Mouse (Mus musculus): ENCODE measurements around the gene Rmnd1. TPM values are rescaled to one million over a fixed set of nuclear protein-coding genes. Genes with fewer than 3 reads are reported as not detected.

The Rmnd1 gene
- polyA plus RNA-seq, 1 experiment from 2014 or later, result 54.3 TPM

DNA sequence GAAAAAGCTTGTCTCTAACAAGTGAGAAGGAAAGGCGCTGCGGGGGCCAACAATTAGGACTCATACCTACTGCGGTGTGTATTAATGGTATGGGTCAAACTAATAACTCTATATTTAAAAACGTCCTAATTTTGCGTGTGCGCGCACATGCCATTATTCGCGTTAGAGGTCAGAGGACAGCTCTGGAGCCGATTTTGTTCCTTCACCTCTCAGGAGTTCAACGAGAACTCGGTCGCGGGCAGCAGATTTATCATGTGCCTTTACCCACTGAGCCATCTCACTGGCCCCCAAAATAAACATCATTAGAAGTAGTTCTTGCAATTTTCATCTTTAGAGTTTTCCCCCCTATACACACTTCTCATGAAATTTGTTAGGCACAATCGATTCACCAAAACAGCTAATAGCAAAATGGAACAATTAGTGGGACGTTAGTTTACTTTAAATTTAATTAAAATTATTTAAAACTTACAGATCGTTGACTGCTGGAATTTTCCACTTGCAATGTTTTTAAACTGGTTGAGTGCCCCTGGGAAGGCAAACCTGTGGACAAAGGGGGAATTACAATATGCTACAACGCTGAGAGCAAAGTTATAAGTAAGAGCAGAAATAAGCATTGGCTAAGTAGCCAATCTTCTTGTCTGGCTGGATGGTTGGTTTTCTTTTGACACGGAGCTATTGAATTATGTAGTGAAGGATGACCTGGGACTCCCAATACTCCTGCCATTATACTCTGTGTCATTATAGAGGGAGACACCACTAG, 988 bp upstream of the Rmnd1 start:
- no peaks in the 10 kb centered on the region for H3K27me3 ChIP-seq
- peaks cover 12% of the 10 kb centered on the region; the same call in 1 of the 2 replicates for H3K36me3 ChIP-seq
- H3K4me3 ChIP-seq, result peak overlapping the region; percentile 68
- 10% methylated on average over 19 of the region's 19 CpGs for WGBS
- H3K9ac ChIP-seq, result peak overlapping the region; percentile 61
- H3K4me2 ChIP-seq (replicated peaks), result peak overlapping the region; percentile 60
- peak overlapping the region; percentile 85 for H3K27ac ChIP-seq
- ATAC-seq (ENCODE audit: insufficient number of reproducible peaks, insufficient read depth, low FRiP score, low TSS enrichment), result no peak
- H3K4me1 ChIP-seq, result peaks cover 8% of the 10 kb centered on the region; the same call in 1 of the 2 replicates
- H3K9me3 ChIP-seq, result no peaks in the 10 kb centered on the region

DNA sequence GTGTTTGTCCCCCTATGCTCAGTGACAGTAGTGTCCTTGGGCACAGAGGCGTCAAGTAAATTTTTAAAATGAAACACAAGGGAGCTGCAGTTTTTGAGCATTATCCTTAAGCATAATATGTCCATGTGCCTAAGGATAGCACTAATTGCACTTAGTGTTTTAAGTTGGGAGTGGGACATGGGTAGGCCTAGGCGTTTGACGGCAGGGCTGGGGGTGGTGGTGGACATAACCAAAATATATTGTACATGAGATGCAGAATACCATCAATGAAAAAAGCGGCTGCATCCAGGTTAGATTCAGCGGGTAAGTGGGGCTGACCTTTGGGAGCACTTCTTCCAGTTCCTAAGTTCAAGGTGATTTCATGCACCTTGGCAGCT, 454 bp downstream of the Rmnd1 start:
- Histone ChIP-seq H3K27ac (peak overlapping the region; percentile 30; the same call in 1 of the 2 replicates), H3K27me3 (no peaks in the 10 kb centered on the region), H3K4me3 (peak overlapping the region; percentile 68), H3K36me3 (peaks cover 11% of the 10 kb centered on the region), H3K4me1 (peaks cover 8% of the 10 kb centered on the region; the same call in 1 of the 2 replicates), H3K9ac (peak overlapping the region; percentile 74), H3K4me2 (replicated peaks) (peak overlapping the region; percentile 70), H3K9me3 (no peaks in the 10 kb centered on the region)
- 14% methylated on average over 5 of the region's 5 CpGs for WGBS
- peak; percentile 19; the same call in 1 of the 2 replicates for ATAC-seq (ENCODE audit: insufficient number of reproducible peaks, insufficient read depth, low FRiP score, low TSS enrichment)

GRCm38 (mm10) chr10:4430826-4431225, 1.4 kb downstream of the Rmnd1 start:
- 92% methylated on average over 3 of the region's 3 CpGs for WGBS
- Histone ChIP-seq H3K36me3 (peaks cover 19% of the 10 kb centered on the region), H3K9me3 (no peaks in the 10 kb centered on the region), H3K4me2 (replicated peaks) (peak overlapping the region; percentile 70; the same call in 1 of the 2 replicates), H3K27ac (no peak overlapping the region), H3K27me3 (no peaks in the 10 kb centered on the region), H3K4me1 (peaks cover 8% of the 10 kb centered on the region; the same call in 1 of the 2 replicates), H3K4me3 (no peak overlapping the region), H3K9ac (0 out of 2 replicates have a peak overlapping the region, but pooled peaks have one; percentile 74)
- ATAC-seq (ENCODE audit: insufficient number of reproducible peaks, insufficient read depth, low FRiP score, low TSS enrichment), result no peak

DNA sequence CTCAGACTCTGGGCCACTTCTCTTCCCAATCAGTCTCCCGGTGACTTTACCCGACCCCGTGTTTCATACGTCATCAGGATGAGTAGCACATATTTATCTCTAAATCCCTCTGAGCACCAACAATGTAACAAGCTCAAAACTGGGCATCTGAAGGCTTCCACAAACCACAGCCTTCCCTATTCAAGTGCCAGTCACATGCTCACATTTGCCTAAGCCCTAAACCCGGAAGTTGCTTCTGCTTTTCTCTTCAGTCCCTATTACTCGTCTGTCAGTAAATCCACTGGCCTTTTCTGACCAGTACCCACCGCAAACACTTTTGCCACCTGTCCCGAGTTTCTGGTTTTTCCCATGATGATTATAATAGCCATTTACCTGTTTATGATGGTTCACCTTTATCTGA, 1.8 kb downstream of the Rmnd1 start:
- H3K9ac ChIP-seq, result 0 out of 2 replicates have a peak overlapping the region, but pooled peaks have one; percentile 74
- peaks cover 8% of the 10 kb centered on the region; the same call in 1 of the 2 replicates for H3K4me1 ChIP-seq
- ATAC-seq (ENCODE audit: insufficient number of reproducible peaks, insufficient read depth, low FRiP score, low TSS enrichment), result no peak
- no peak overlapping the region for H3K27ac ChIP-seq
- 91% methylated on average over 8 of the region's 8 CpGs for WGBS
- H3K27me3 ChIP-seq, result no peaks in the 10 kb centered on the region
- H3K36me3 ChIP-seq, result peaks cover 20% of the 10 kb centered on the region
- H3K4me2 ChIP-seq (replicated peaks), result 0 out of 2 replicates have a peak overlapping the region, but pooled peaks have one; percentile 70
- H3K4me3 ChIP-seq, result no peak overlapping the region
- no peaks in the 10 kb centered on the region for H3K9me3 ChIP-seq

- no peaks in the 10 kb centered on the region for H3K27me3 ChIP-seq
- no peaks in the 10 kb centered on the region for H3K4me1 ChIP-seq
- no peak overlapping the region for H3K9ac ChIP-seq
- 81% methylated on average over 8 of the region's 8 CpGs for WGBS
- no peaks in the 10 kb centered on the region for H3K9me3 ChIP-seq
- no peak overlapping the region for H3K4me2 ChIP-seq (replicated peaks)
- ATAC-seq (ENCODE audit: insufficient number of reproducible peaks, insufficient read depth, low FRiP score, low TSS enrichment), result no peak
- no peak overlapping the region for H3K27ac ChIP-seq
- H3K4me3 ChIP-seq, result no peak overlapping the region
- peaks cover 52% of the 10 kb centered on the region for H3K36me3 ChIP-seq
Observed at GRCm38 (mm10) chr10:4425245-4425644, 6.9 kb downstream of the Rmnd1 start.

DNA sequence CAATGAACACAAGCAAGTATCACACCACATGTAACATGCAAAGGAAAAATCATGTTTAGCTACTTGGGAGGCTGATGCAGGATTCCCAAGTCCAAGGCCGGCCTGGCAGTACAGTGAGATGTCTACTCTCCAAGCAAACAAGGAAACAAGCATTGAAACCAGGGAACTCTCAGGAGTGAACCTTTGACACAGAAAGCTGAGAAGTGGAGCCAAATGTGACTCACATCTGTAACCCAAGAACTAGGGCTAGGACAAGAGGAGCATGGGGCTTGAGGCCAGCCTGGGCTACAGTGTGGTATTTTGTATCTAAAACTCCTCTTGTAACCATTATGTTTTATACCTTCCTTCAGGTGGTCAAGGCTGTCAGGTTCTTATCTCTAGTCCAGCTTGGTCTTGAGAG, 25.0 kb downstream of the Rmnd1 start:
- Histone ChIP-seq H3K4me1 (no peaks in the 10 kb centered on the region), H3K4me3 (no peak overlapping the region), H3K9me3 (no peaks in the 10 kb centered on the region), H3K4me2 (replicated peaks) (no peak overlapping the region), H3K36me3 (peaks cover 47% of the 10 kb centered on the region), H3K27me3 (no peaks in the 10 kb centered on the region), H3K27ac (no peak overlapping the region), H3K9ac (no peak overlapping the region)
- WGBS, result 93% methylated on average over 1 of the region's 1 CpGs
- no peak for ATAC-seq (ENCODE audit: insufficient number of reproducible peaks, insufficient read depth, low FRiP score, low TSS enrichment)

- H3K4me3 ChIP-seq, result no peak overlapping the region
- H3K4me1 ChIP-seq, result no peaks in the 10 kb centered on the region
- peaks cover 40% of the 10 kb centered on the region for H3K36me3 ChIP-seq
- no peaks in the 10 kb centered on the region for H3K9me3 ChIP-seq
- H3K4me2 ChIP-seq (replicated peaks), result no peak overlapping the region
- 87% methylated on average over 5 of the region's 5 CpGs for WGBS
- H3K27ac ChIP-seq, result no peak overlapping the region
- no peak overlapping the region for H3K9ac ChIP-seq
- ATAC-seq (ENCODE audit: insufficient number of reproducible peaks, insufficient read depth, low FRiP score, low TSS enrichment), result no peak
- no peaks in the 10 kb centered on the region for H3K27me3 ChIP-seq
Observed at GRCm38 (mm10) chr10:4405511-4405910, 26.7 kb downstream of the Rmnd1 start.

DNA sequence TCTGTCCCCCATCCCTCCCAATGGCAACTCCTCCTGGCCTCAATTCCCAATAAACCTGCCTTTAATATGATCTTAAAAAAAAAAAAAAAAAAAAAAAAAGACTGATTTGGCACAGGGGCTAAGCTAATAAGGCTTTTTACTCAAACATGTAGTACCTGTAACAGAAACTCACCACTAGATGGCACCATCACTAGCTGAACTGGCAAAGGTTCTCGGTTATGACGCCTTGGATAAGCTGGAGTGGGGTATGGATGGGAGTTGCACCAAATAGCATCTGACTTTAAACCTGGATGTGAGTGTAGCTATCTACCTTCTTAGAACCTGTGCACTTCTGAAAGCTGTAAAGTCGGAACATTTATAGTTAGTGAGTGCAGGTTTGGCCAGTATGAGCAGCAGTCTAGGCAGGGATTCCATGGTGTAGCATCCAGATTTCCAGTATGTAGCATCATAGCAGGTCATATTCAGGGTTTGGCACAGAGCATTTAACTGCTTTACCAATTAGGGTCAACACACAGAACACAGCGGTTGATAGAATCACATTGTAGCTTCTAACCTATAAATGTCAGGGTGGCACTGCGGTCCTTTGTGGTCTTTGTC, 27.2 kb downstream of the Rmnd1 start:
- no peak overlapping the region for H3K27ac ChIP-seq
- peaks cover 35% of the 10 kb centered on the region for H3K36me3 ChIP-seq
- no peak overlapping the region for H3K4me3 ChIP-seq
- H3K9me3 ChIP-seq, result no peaks in the 10 kb centered on the region
- H3K9ac ChIP-seq, result no peak overlapping the region
- no peaks in the 10 kb centered on the region for H3K27me3 ChIP-seq
- WGBS, result 59% methylated on average over 5 of the region's 5 CpGs
- H3K4me1 ChIP-seq, result no peaks in the 10 kb centered on the region
- no peak for ATAC-seq (ENCODE audit: insufficient number of reproducible peaks, insufficient read depth, low FRiP score, low TSS enrichment)
- H3K4me2 ChIP-seq (replicated peaks), result no peak overlapping the region

DNA sequence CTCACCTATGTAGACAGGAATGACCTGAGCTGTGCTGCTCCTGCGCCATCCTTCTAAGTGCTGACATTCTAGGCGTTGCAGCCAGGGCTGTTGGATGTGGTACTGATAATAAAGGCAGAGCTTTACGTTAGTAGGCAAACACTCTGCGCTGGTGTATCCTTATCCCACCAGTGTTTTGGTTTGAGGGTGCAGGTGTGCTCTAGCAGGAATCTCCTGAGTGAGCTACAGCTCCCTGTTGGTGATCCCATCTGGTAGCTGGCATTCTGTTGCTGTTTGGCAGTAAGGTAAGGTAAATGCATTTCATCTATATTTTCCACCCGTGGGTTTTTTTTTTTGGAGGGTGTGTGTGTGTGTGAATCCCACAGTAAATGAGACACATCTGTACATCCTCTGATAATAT, 34.1 kb downstream of the Rmnd1 start:
- 90% methylated on average over 5 of the region's 5 CpGs for WGBS
- H3K27me3 ChIP-seq, result no peaks in the 10 kb centered on the region
- no peaks in the 10 kb centered on the region for H3K9me3 ChIP-seq
- ATAC-seq (ENCODE audit: insufficient number of reproducible peaks, insufficient read depth, low FRiP score, low TSS enrichment), result no peak
- H3K27ac ChIP-seq, result no peak overlapping the region
- no peak overlapping the region for H3K9ac ChIP-seq
- H3K36me3 ChIP-seq, result peaks cover 36% of the 10 kb centered on the region
- no peaks in the 10 kb centered on the region for H3K4me1 ChIP-seq
- no peak overlapping the region for H3K4me2 ChIP-seq (replicated peaks)
- no peak overlapping the region for H3K4me3 ChIP-seq

- H3K9me3 ChIP-seq, result no peaks in the 10 kb centered on the region
- H3K9ac ChIP-seq, result no peak overlapping the region
- peaks cover 32% of the 10 kb centered on the region for H3K36me3 ChIP-seq
- WGBS, result 91% methylated on average over 3 of the region's 3 CpGs
- H3K27ac ChIP-seq, result no peak overlapping the region
- ATAC-seq (ENCODE audit: insufficient number of reproducible peaks, insufficient read depth, low FRiP score, low TSS enrichment), result no peak
- H3K27me3 ChIP-seq, result no peaks in the 10 kb centered on the region
- H3K4me1 ChIP-seq, result peaks cover 16% of the 10 kb centered on the region
- no peak overlapping the region for H3K4me2 ChIP-seq (replicated peaks)
- no peak overlapping the region for H3K4me3 ChIP-seq
Observed at GRCm38 (mm10) chr10:4395321-4395720, 36.9 kb downstream of the Rmnd1 start.

- ATAC-seq (ENCODE audit: insufficient number of reproducible peaks, insufficient read depth, low FRiP score, low TSS enrichment), result no peak
- H3K36me3 ChIP-seq, result peaks cover 22% of the 10 kb centered on the region
Observed at GRCm38 (mm10) chr10:4391851-4392250, 40.3 kb downstream of the Rmnd1 start.

DNA sequence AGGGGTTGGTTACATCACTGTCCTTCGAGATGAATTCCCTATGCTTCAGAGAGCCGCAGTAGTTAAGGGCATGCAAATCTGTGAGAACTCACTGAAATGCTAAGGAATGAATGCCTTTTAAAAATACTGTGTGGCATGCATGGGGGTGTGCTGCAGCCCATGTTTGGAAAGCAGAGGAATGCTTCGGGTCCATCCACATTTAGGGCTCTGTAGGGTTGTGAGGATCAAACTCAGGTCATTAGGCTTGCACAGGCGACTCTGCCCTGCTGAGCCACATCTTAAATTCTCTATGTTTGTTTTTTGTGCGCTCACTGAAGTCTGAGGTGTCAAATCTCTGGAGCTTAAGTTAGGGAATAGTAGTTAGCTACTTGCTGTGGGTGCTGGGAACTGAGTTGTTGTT, 41.1 kb downstream of the Rmnd1 start:
- ATAC-seq (ENCODE audit: insufficient number of reproducible peaks, insufficient read depth, low FRiP score, low TSS enrichment), result no peak
- WGBS, result 67% methylated on average over 5 of the region's 5 CpGs
- no peak overlapping the region for H3K9ac ChIP-seq
- H3K27me3 ChIP-seq, result no peaks in the 10 kb centered on the region
- peaks cover 19% of the 10 kb centered on the region; the same call in 1 of the 2 replicates for H3K36me3 ChIP-seq
- peak overlapping the region; percentile 3; the same call in 1 of the 2 replicates for H3K4me2 ChIP-seq (replicated peaks)
- H3K27ac ChIP-seq, result no peak overlapping the region
- H3K4me3 ChIP-seq, result no peak overlapping the region
- peaks cover 32% of the 10 kb centered on the region for H3K4me1 ChIP-seq
- no peaks in the 10 kb centered on the region for H3K9me3 ChIP-seq

More at GRCm38 (mm10) chr10:4391851-4392250, 40.3 kb downstream of the Rmnd1 start:
- H3K4me2 ChIP-seq (replicated peaks), result no peak overlapping the region
- H3K4me1 ChIP-seq, result peaks cover 32% of the 10 kb centered on the region
- H3K9me3 ChIP-seq, result no peaks in the 10 kb centered on the region
- no peak overlapping the region for H3K27ac ChIP-seq
- 58% methylated on average over 6 of the region's 6 CpGs for WGBS
- H3K27me3 ChIP-seq, result no peaks in the 10 kb centered on the region
- no peak overlapping the region for H3K9ac ChIP-seq
- H3K4me3 ChIP-seq, result no peak overlapping the region
